Mouse (Mus musculus) heart, postnatal 36 days (tissue): ENCODE data around the gene Huwe1. TPM values are rescaled to one million over a fixed set of nuclear protein-coding genes. Genes with fewer than 3 reads are reported as not detected.

Source experiments
- DNase-seq, 2 experiments: peaks; one replicate each; pipeline ENCODE4 v3.0.0; 2021 to 2022
- intact Hi-C: fragments of 180-260 bp; cut with DNase I; formaldehyde crosslinking; loops from one replicate; pipeline ENCODE4 v1.15.1; 2025
- total RNA-seq, 2 experiments: library from RNA; stranded (reverse); gene quantifications; 2 replicates each; pipeline ENCODE4 v1.2.3; 2021

Huwe1 gene
- 100 to 1,000 TPM; 160 to 170 TPM for total RNA-seq

- intact Hi-C loops = loop anchor here (5.0 to 10.0 kb wide), 2 partner anchors 216 to 344 kb away; partner anchors contain the start of genes Iqsec2, Ribc1 and Smc1a
- DNase-seq = peak; percentile 60 to 64
These were observed at the start of gene Huwe1 for GRCm38 (mm10) chrX:151800701-151801511. TSS of gene Huwe1 (plus strand) at chrX:151800807.

GRCm38 (mm10) chrX:151780348-151780747 is 20.3 kb upstream of the Huwe1 start:
- DNase-seq = no peak
- intact Hi-C loops = no loop called here

- intact Hi-C loops = no loop called here
- no peak for DNase-seq
These were observed 17.7 kb upstream of the Huwe1 start for GRCm38 (mm10) chrX:151782939-151783338.

- DNase-seq = no peak
- intact Hi-C loops = loop anchor here (10.0 kb wide), 1 partner anchor 1208 kb away; the partner anchor contains the start of genes Apex2 and Pfkfb1
These were observed 7.8 kb upstream of the Huwe1 start for GRCm38 (mm10) chrX:151792766-151793165.

- intact Hi-C loops = loop anchor here (10.0 kb wide), 1 partner anchor 1213 kb away; the partner anchor contains the start of genes Apex2 and Pfkfb1
- DNase-seq = no peak
These were observed 2.6 kb upstream of the Huwe1 start for GRCm38 (mm10) chrX:151797970-151798369.

- DNase-seq = no peak
- intact Hi-C loops = loop anchor here (5.0 to 10.0 kb wide), 2 partner anchors 215 to 342 kb away; partner anchors contain the start of genes Iqsec2, Ribc1 and Smc1a
These were observed 1.8 kb downstream of the Huwe1 start for GRCm38 (mm10) chrX:151802328-151802955.

GRCm38 (mm10) chrX:151802956-151803776 is 2.6 kb downstream of the Huwe1 start:
- intact Hi-C loops = loop anchor here (5.0 to 10.0 kb wide), 2 partner anchors 214 to 342 kb away; partner anchors contain the start of genes Iqsec2, Ribc1 and Smc1a
- peak; percentile 87 to 88 for DNase-seq

- peak in 1 of 2 experiments; percentile 37 for DNase-seq
- intact Hi-C loops = loop anchor here (5.0 to 10.0 kb wide), 2 partner anchors 214 to 341 kb away; partner anchors contain the start of genes Iqsec2, Ribc1 and Smc1a
These were observed 3.1 kb downstream of the Huwe1 start for GRCm38 (mm10) chrX:151803777-151804101.

- DNase-seq = no peak
- intact Hi-C loops = loop anchor here (5.0 to 10.0 kb wide), 2 partner anchors 213 to 340 kb away; partner anchors contain the start of genes Iqsec2, Ribc1 and Smc1a
These were observed 3.8 kb downstream of the Huwe1 start for GRCm38 (mm10) chrX:151804388-151804787.

GRCm38 (mm10) chrX:151811481-151811880 is 10.9 kb downstream of the Huwe1 start:
- intact Hi-C loops = loop anchor here (5.0 kb wide), 2 partner anchors 51 to 289 kb away; partner anchors contain the start of gene Phf8
- peak; percentile 3 to 7 for DNase-seq

GRCm38 (mm10) chrX:151813656-151814055 is 13.0 kb downstream of the Huwe1 start:
- DNase-seq = no peak
- intact Hi-C loops = loop anchor here (5.0 kb wide), 2 partner anchors 49 to 291 kb away; partner anchors contain the start of gene Phf8

- DNase-seq = no peak
- intact Hi-C loops = no loop called here
These were observed 17.1 kb downstream of the Huwe1 start for GRCm38 (mm10) chrX:151817712-151818111.

GRCm38 (mm10) chrX:151828971-151829370 is 28.4 kb downstream of the Huwe1 start:
- intact Hi-C loops = no loop called here
- DNase-seq = no peak

- intact Hi-C loops = no loop called here
- DNase-seq = no peak
These were observed 30.7 kb downstream of the Huwe1 start for GRCm38 (mm10) chrX:151831260-151831659.

GRCm38 (mm10) chrX:151832982-151833381 is 32.4 kb downstream of the Huwe1 start:
- intact Hi-C loops = no loop called here
- no peak for DNase-seq

- DNase-seq = peak in 1 of 2 experiments; percentile 6
- intact Hi-C loops = no loop called here
These were observed 58.8 kb downstream of the Huwe1 start for GRCm38 (mm10) chrX:151859436-151859835.

- no peak for DNase-seq
- intact Hi-C loops = loop anchor here (10.0 kb wide), 1 partner anchor 354 kb away; no protein-coding TSS in a partner anchor
These were observed 110.1 kb downstream of the Huwe1 start for GRCm38 (mm10) chrX:151910692-151911091.

- intact Hi-C loops = loop anchor here (10.0 kb wide), 1 partner anchor 353 kb away; no protein-coding TSS in a partner anchor
- no peak for DNase-seq
These were observed 111.7 kb downstream of the Huwe1 start for GRCm38 (mm10) chrX:151912267-151912666.

GRCm38 (mm10) chrX:151929390-151929789 is 128.8 kb downstream of the Huwe1 start:
- no peak for DNase-seq

GRCm38 (mm10) chrX:151938852-151939251 is 138.2 kb downstream of the Huwe1 start:
- intact Hi-C loops = loop anchor here (10.0 kb wide), 2 partner anchors 406 to 944 kb away; partner anchors contain the start of gene Tspyl2
- DNase-seq = no peak

More at GRCm38 (mm10) chrX:151929390-151929789, 128.8 kb downstream of the Huwe1 start:
- intact Hi-C loops = no loop called here
